In the genomic region with DNA sequence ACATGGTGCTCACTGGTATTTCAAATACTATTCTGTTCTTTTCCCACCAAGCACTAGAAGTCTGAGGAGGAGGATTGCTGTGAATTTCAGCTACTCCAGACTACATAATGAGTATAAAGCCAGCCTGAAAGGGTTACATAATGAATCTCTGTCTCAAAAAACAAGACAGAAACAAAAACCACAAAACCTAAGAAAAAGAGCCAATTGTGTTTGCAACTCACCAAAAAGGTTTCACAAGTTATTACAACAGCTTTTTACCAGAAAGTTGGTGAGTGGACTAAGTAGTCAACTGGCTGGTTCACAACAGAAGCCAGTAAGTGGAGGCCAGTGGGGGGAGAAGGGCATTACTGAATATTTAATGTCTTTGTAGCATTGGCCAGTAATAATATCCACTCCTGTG, we compare ENCODE assay signal across 21 mouse cellular contexts. TPM values are rescaled to one million over a fixed set of nuclear protein-coding genes. Genes with fewer than 3 reads are reported as not detected.
A peak's percentile ranks its signal among the peaks of the same experiment; 100 is the strongest.
DNase-seq lines count a peak whose midpoint lies in the region; ATAC-seq and TF ChIP-seq lines count a peak whose summit lies in the region.
"Had no signal": no experiment of that assay in that cellular context is flagged by ENCODE, and none has a peak within 500 bp of the region (broad histone marks: within the 10 kb centered on the region; RNA-seq: fewer than 3 reads in every experiment).

No protein-coding gene starts in this region.

- peak; percentile 52 for ATAC-seq in megakaryocyte progenitor cell, adult 5-6 weeks (replicated peaks; ENCODE audit: poor library complexity)
- no peak for ATAC-seq in forebrain, postnatal 0 days
- ATAC-seq in forebrain, embryonic 12.5 days (ENCODE audit: low FRiP score) = no peak
- ATAC-seq: forebrain, embryonic 15.5 days; hindbrain, postnatal 0 days had no signal

- DNase-seq in left cerebral cortex, adult 11 months (ENCODE audit: low spot score) = peak; percentile 5
- DNase-seq in left cerebral cortex, adult 18-20 months (ENCODE audit: low spot score in 2 of 2) = no peak
- peak; percentile 29 for DNase-seq in Muller cell, postnatal 12 days (ENCODE audit: inconsistent ontology term)
- peak; percentile 58 for DNase-seq in brain, adult 2 months (ENCODE audit: low read depth, low spot score)
- no peak for DNase-seq in forebrain, postnatal 0 days
- no peak for DNase-seq in lung, postnatal 36 days
- DNase-seq: adrenal gland, postnatal 14 days; cerebellum, adult 18-20 months; cerebellum, adult 9-11 months; cerebellum, postnatal 36 days; gastrocnemius, postnatal 10 days; heart, adult 2 months; heart, postnatal 14 days had no signal

- H3K4me1 ChIP-seq in forebrain, postnatal 0 days (ENCODE audit: insufficient read depth) = peaks cover 3% of the 10 kb centered on the region; the same call in 1 of the 2 replicates
- peaks cover 13% of the 10 kb centered on the region for H3K4me1 ChIP-seq in forebrain, embryonic 12.5 days

- no peaks in the 10 kb centered on the region for H3K36me3 ChIP-seq in forebrain, postnatal 0 days (ENCODE audit: insufficient read depth)
- H3K36me3 ChIP-seq in forebrain, embryonic 12.5 days (replicated peaks) = no peaks in the 10 kb centered on the region
- H3K36me3 ChIP-seq: forebrain, embryonic 15.5 days; heart, embryonic 15.5 days; hindbrain, embryonic 13.5 days had no signal

- no peak overlapping the region for H3K9ac ChIP-seq in forebrain, postnatal 0 days
- no peak overlapping the region for H3K9ac ChIP-seq in forebrain, embryonic 12.5 days
- H3K9ac ChIP-seq: forebrain, embryonic 15.5 days; heart, embryonic 15.5 days; hindbrain, embryonic 13.5 days had no signal

- H3K4me3 ChIP-seq in forebrain, postnatal 0 days (ENCODE audit: low read depth, low read length) = no peak overlapping the region
- H3K4me3 ChIP-seq in forebrain, embryonic 12.5 days (replicated peaks) = no peak overlapping the region
- H3K4me3 ChIP-seq: forebrain, embryonic 10.5 days; forebrain, embryonic 15.5 days; heart, adult 2 months; heart, embryonic 15.5 days; hindbrain, embryonic 13.5 days had no signal

- H3K9me3 ChIP-seq in forebrain, postnatal 0 days (ENCODE audit: low read length) = no peaks in the 10 kb centered on the region
- no peaks in the 10 kb centered on the region for H3K9me3 ChIP-seq in forebrain, embryonic 12.5 days
- H3K9me3 ChIP-seq: forebrain, embryonic 10.5 days; forebrain, embryonic 15.5 days; heart, embryonic 15.5 days; hindbrain, embryonic 13.5 days had no signal

- TF ChIP-seq CTCF in forebrain, postnatal 0 days (IDR thresholded peaks at IDR 0.05; ENCODE audit: low read depth) = no peak

- no peak overlapping the region for H3K27ac ChIP-seq in forebrain, postnatal 0 days (ENCODE audit: low read depth, low read length)
- no peak overlapping the region for H3K27ac ChIP-seq in forebrain, embryonic 12.5 days
- H3K27ac ChIP-seq: forebrain, embryonic 10.5 days; forebrain, embryonic 15.5 days; heart, adult 2 months; heart, embryonic 15.5 days; hindbrain, embryonic 13.5 days; hindbrain, postnatal 0 days had no signal

- H3K27me3 ChIP-seq in forebrain, postnatal 0 days (ENCODE audit: insufficient read depth, low read length) = no peaks in the 10 kb centered on the region
- no peaks in the 10 kb centered on the region for H3K27me3 ChIP-seq in forebrain, embryonic 12.5 days
- H3K27me3 ChIP-seq: forebrain, embryonic 15.5 days; heart, embryonic 15.5 days; hindbrain, embryonic 13.5 days had no signal

- no peak overlapping the region for H3K4me2 ChIP-seq in forebrain, postnatal 0 days (ENCODE audit: low read depth)
- H3K4me2 ChIP-seq in forebrain, embryonic 12.5 days = no peak overlapping the region
- H3K4me2 ChIP-seq: forebrain, embryonic 15.5 days; heart, embryonic 11.5 days; heart, embryonic 15.5 days; hindbrain, embryonic 13.5 days had no signal

RNA-seq across cellular contexts. Expression of a gene that starts 19.9 kb away (rescaled TPM):
- 100 to 1,000 TPM; 127 to 132 TPM for total RNA-seq in left cerebral cortex, adult 18-20 months (2021)
- 159 and 210 TPM in 2 replicates for total RNA-seq in megakaryocyte progenitor cell, adult 5-6 weeks (2015)
- 146 and 173 TPM in 2 replicates for total RNA-seq in megakaryocyte progenitor cell, adult 5-6 weeks (2017)
- 375 and 452 TPM in 2 replicates for total RNA-seq in forebrain, postnatal 0 days (2014; rRNA removed)
- polyA plus RNA-seq in forebrain, postnatal 0 days (2015; fragmentation: Nextera tagmentation; extraction: Ambion mirVana) = 348 and 440 TPM in 2 replicates
- polyA plus RNA-seq in forebrain, embryonic 12.5 days (2016; fragmentation: Nextera tagmentation; extraction: Ambion mirVana) = 249 and 258 TPM in 2 replicates

Comparison
In these comparisons a context has a peak if more than half of its experiments do, and no peak if none do; other contexts are left out.
1. DNase-seq: peak in left cerebral cortex, adult 11 months (single experiment), Muller cell, postnatal 12 days (single experiment) and brain, adult 2 months (single experiment); none in left cerebral cortex, adult 18-20 months (0 of 2), forebrain, postnatal 0 days (single experiment) and lung, postnatal 36 days (single experiment).